Mouse (Mus musculus): Measurements from ENCODE around the gene Tarbp1. TPM values are rescaled to one million over a fixed set of nuclear protein-coding genes. Genes with fewer than 3 reads are reported as not detected.
A peak's percentile ranks its signal among the peaks of the same experiment; 100 is the strongest.

Tarbp1 gene
- polyA plus RNA-seq (2014; fragmentation: Nextera tagmentation; extraction: Ambion mirVana), result 2.2 TPM in 2 replicates

- ATAC-seq (ENCODE audit: low FRiP score) (peak; percentile 93), DNase-seq (ENCODE audit: low spot score, missing footprints) (peak; percentile 99)
- Histone ChIP-seq H3K4me3 (ENCODE audit: low read depth, low read length) (peak within 1 kb of the TSS; percentile 76), H3K9me3 (ENCODE audit: control insufficient read depth, low read length) (no peaks in the 10 kb centered on the region), H3K36me3 (ENCODE audit: control insufficient read depth, insufficient read depth, low read length) (0 out of 2 replicates have a peak, but pooled peaks cover 2% of the 10 kb centered on the region), H3K4me1 (ENCODE audit: control insufficient read depth, insufficient read depth, low read length) (peaks cover 4% of the 10 kb centered on the region), H3K4me2 (peak within 1 kb of the TSS; percentile 86), H3K27ac (ENCODE audit: low read depth, low read length) (peak within 1 kb of the TSS; percentile 58), H3K9ac (ENCODE audit: low read length) (peak within 1 kb of the TSS; percentile 78), H3K27me3 (ENCODE audit: control insufficient read depth, insufficient read depth, low read length) (no peaks in the 10 kb centered on the region; the same call in 1 of the 2 replicates)
- WGBS, result under 1% methylated on average over 119 of the region's 124 CpGs
These were observed at the start of gene Tarbp1 for GRCm38 (mm10) chr8:126474299-126475187. Tarbp1 (minus strand) TSS chr8:126475065.

- Histone ChIP-seq H3K9me3 (ENCODE audit: control insufficient read depth, low read length) (no peaks in the 10 kb centered on the region), H3K4me1 (ENCODE audit: control insufficient read depth, insufficient read depth, low read length) (peaks cover 1% of the 10 kb centered on the region; the same call in 1 of the 2 replicates), H3K4me2 (no peak overlapping the region), H3K4me3 (ENCODE audit: low read depth, low read length) (no peak overlapping the region), H3K9ac (ENCODE audit: low read length) (no peak overlapping the region), H3K27ac (ENCODE audit: low read depth, low read length) (no peak overlapping the region), H3K27me3 (ENCODE audit: control insufficient read depth, insufficient read depth, low read length) (no peaks in the 10 kb centered on the region), H3K36me3 (ENCODE audit: control insufficient read depth, insufficient read depth, low read length) (no peaks in the 10 kb centered on the region)
- DNase-seq (ENCODE audit: low spot score, missing footprints) (no peak), ATAC-seq (ENCODE audit: low FRiP score) (no peak)
- 92% methylated on average over 18 of the region's 18 CpGs for WGBS
These were observed 49.5 kb upstream of the Tarbp1 start for GRCm38 (mm10) chr8:126524233-126524985.

DNA sequence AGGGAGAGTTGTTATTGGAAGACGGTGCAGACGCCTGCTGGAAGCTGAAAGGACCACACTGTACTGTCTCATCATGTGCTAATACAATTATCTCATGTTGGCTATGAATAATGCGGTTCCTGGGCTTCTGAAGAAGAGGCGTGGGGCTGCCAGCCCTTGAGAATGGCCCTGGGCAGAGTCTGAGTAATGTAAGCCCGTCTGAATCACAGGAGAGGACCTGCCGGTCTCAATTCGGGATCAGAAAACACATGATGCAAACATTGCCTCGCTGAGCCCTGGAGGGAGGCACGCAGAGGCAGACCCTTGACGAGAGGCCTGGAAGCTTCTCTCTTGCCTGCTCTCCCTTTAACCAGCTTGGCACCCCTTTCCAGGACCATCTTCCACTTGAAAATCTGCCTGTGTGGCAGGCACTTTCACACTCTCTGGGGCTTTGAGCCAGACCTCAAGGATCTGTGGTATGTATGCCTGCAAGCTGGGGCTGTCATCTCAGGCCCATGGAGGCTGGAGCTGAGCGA is 48.3 kb upstream of the Tarbp1 start:
- Histone ChIP-seq H3K4me1 (ENCODE audit: control insufficient read depth, insufficient read depth, low read length) (no peaks in the 10 kb centered on the region), H3K27ac (ENCODE audit: low read depth, low read length) (no peak overlapping the region), H3K36me3 (ENCODE audit: control insufficient read depth, insufficient read depth, low read length) (no peaks in the 10 kb centered on the region), H3K9me3 (ENCODE audit: control insufficient read depth, low read length) (no peaks in the 10 kb centered on the region), H3K9ac (ENCODE audit: low read length) (no peak overlapping the region), H3K4me3 (ENCODE audit: low read depth, low read length) (no peak overlapping the region), H3K4me2 (no peak overlapping the region), H3K27me3 (ENCODE audit: control insufficient read depth, insufficient read depth, low read length) (no peaks in the 10 kb centered on the region)
- ATAC-seq (ENCODE audit: low FRiP score) (no peak), DNase-seq (ENCODE audit: low spot score, missing footprints) (no peak)
- 85% methylated on average over 11 of the region's 11 CpGs for WGBS

DNA sequence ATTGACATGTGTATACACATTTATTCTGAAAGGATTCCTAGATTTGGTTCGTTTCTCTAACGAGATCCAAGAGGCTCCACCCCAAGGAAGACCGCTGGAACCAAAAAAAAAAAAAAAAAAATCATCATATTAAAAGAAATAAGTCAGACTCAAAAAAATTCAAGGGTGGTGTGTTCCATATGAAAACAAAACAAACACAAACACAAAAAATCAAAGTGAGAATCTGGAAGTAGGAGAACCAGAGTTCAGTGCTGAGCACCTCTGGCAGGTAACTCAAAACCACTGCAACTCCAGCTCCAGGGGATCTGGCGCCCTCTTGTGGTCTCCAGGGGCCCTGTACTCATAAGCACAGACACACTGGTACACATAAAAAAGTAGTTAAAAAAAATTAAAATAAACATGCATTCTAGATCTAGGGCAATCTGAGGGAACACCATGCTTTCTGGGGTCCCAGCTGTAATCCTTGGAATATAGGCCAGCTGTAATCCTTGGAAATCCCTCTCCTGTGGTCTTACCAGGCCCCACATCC is 44.6 kb upstream of the Tarbp1 start:
- H3K4me3 ChIP-seq (ENCODE audit: low read depth, low read length), result no peak overlapping the region
- H3K9ac ChIP-seq (ENCODE audit: low read length), result no peak overlapping the region
- H3K4me2 ChIP-seq, result no peak overlapping the region
- H3K27me3 ChIP-seq (ENCODE audit: control insufficient read depth, insufficient read depth, low read length), result no peaks in the 10 kb centered on the region
- peaks cover 7% of the 10 kb centered on the region for H3K4me1 ChIP-seq (ENCODE audit: control insufficient read depth, insufficient read depth, low read length)
- no peak for ATAC-seq (ENCODE audit: low FRiP score)
- WGBS, result 89% methylated on average over 4 of the region's 4 CpGs
- no peak overlapping the region for H3K27ac ChIP-seq (ENCODE audit: low read depth, low read length)
- no peak for DNase-seq (ENCODE audit: low spot score, missing footprints)
- H3K36me3 ChIP-seq (ENCODE audit: control insufficient read depth, insufficient read depth, low read length), result no peaks in the 10 kb centered on the region
- H3K9me3 ChIP-seq (ENCODE audit: control insufficient read depth, low read length), result no peaks in the 10 kb centered on the region

- H3K4me3 ChIP-seq (ENCODE audit: low read depth, low read length), result peak overlapping the region; percentile 11
- peak overlapping the region; percentile 45 for H3K4me2 ChIP-seq
- H3K9me3 ChIP-seq (ENCODE audit: control insufficient read depth, low read length), result no peaks in the 10 kb centered on the region
- DNase-seq (ENCODE audit: low spot score, missing footprints), result peak; percentile 94
- no peaks in the 10 kb centered on the region for H3K27me3 ChIP-seq (ENCODE audit: control insufficient read depth, insufficient read depth, low read length)
- H3K4me1 ChIP-seq (ENCODE audit: control insufficient read depth, insufficient read depth, low read length), result peaks cover 14% of the 10 kb centered on the region
- H3K36me3 ChIP-seq (ENCODE audit: control insufficient read depth, insufficient read depth, low read length), result no peaks in the 10 kb centered on the region
- H3K9ac ChIP-seq (ENCODE audit: low read length), result peak overlapping the region; percentile 32; the same call in 1 of the 2 replicates
- peak; percentile 72 for ATAC-seq (ENCODE audit: low FRiP score)
- 7% methylated on average over 27 of the region's 27 CpGs for WGBS
- peak overlapping the region; percentile 10; the same call in 1 of the 2 replicates for H3K27ac ChIP-seq (ENCODE audit: low read depth, low read length)
These were observed 42.0 kb upstream of the Tarbp1 start for GRCm38 (mm10) chr8:126516620-126517577.

DNA sequence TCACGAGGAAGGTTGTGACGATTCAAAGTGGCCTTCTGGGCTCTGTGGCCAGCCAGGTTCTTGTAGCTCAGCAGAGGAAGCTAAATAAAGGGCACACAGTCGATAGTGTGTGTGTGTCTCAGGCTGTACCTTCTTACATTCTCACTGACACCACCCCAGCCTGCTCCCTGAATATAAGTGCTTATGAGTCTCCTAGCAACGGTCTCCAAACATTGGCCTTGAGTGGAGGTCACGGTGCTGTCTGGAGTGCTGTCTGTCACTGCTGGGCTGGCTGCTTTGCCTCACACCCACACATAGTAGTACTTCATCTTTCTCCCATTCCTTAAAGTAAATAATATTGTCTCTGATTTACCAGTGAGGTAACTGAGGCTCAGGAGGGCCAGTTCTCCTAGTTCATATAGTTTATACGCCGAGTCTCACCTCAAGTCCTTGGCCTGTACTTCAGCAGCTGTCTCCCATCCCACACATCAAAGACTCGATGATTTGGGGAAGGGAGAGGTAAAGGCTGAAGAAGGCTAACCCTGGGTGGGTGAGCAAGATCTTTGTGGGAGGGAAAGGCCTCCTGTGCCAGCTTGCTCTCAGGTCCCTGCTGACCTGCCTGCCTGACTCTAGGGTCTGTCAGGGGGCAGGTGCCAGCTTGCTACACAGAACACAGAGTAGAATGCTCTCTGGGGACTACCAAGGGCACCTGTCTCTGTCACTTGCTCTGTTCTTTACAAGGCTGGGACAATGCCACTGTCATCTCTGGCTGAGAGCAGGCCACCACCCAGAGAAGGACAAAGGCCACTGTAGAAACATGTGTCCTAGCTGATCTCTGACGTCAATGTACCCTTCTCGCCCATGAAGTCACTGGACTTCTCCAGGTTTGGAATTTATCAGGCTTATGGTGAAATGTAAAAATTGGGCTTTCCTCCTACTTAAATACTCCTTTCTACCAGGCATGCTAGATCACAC is 39.4 kb upstream of the Tarbp1 start:
- Histone ChIP-seq H3K27me3 (ENCODE audit: control insufficient read depth, insufficient read depth, low read length) (no peaks in the 10 kb centered on the region), H3K36me3 (ENCODE audit: control insufficient read depth, insufficient read depth, low read length) (no peaks in the 10 kb centered on the region), H3K9ac (ENCODE audit: low read length) (0 out of 2 replicates have a peak overlapping the region, but pooled peaks have one; percentile 4), H3K27ac (ENCODE audit: low read depth, low read length) (no peak overlapping the region), H3K4me3 (ENCODE audit: low read depth, low read length) (no peak overlapping the region), H3K4me1 (ENCODE audit: control insufficient read depth, insufficient read depth, low read length) (peaks cover 14% of the 10 kb centered on the region), H3K9me3 (ENCODE audit: control insufficient read depth, low read length) (no peaks in the 10 kb centered on the region), H3K4me2 (no peak overlapping the region)
- WGBS, result 77% methylated on average over 10 of the region's 10 CpGs
- DNase-seq (ENCODE audit: low spot score, missing footprints), result no peak
- ATAC-seq (ENCODE audit: low FRiP score), result no peak; the same call in 1 of the 2 replicates

GRCm38 (mm10) chr8:126510866-126511265 is 36.0 kb upstream of the Tarbp1 start:
- H3K9me3 ChIP-seq (ENCODE audit: control insufficient read depth, low read length), result no peaks in the 10 kb centered on the region
- no peak overlapping the region for H3K9ac ChIP-seq (ENCODE audit: low read length)
- no peaks in the 10 kb centered on the region for H3K27me3 ChIP-seq (ENCODE audit: control insufficient read depth, insufficient read depth, low read length)
- peaks cover 6% of the 10 kb centered on the region for H3K4me1 ChIP-seq (ENCODE audit: control insufficient read depth, insufficient read depth, low read length)
- H3K36me3 ChIP-seq (ENCODE audit: control insufficient read depth, insufficient read depth, low read length), result no peaks in the 10 kb centered on the region
- DNase-seq (ENCODE audit: low spot score, missing footprints), result no peak
- H3K27ac ChIP-seq (ENCODE audit: low read depth, low read length), result no peak overlapping the region
- no peak overlapping the region for H3K4me3 ChIP-seq (ENCODE audit: low read depth, low read length)
- H3K4me2 ChIP-seq, result no peak overlapping the region
- WGBS, result 72% methylated on average over 3 of the region's 3 CpGs
- no peak for ATAC-seq (ENCODE audit: low FRiP score)
